Mouse (Mus musculus) E14TG2a.4 (cell line): ENCODE measurements at regions not wholly inside any gene's neighbourhood (a gene's known extent, or its start where the extent isn't known, plus 50 kb on each side); places are given as distances from the start of the nearest gene placed in this dataset.

Experiments
- CTCF ChIP-seq: conservative IDR thresholded peaks from 2 replicates; pipeline ENCODE4 v1.5.1; 2014; ENCODE audit warnings: low read length
- POU5F1 ChIP-seq: IDR thresholded peaks from 2 replicates; pipeline ENCODE4 v1.6.1; 2014; ENCODE audit warnings: low read length, borderline replicate concordance

DNA sequence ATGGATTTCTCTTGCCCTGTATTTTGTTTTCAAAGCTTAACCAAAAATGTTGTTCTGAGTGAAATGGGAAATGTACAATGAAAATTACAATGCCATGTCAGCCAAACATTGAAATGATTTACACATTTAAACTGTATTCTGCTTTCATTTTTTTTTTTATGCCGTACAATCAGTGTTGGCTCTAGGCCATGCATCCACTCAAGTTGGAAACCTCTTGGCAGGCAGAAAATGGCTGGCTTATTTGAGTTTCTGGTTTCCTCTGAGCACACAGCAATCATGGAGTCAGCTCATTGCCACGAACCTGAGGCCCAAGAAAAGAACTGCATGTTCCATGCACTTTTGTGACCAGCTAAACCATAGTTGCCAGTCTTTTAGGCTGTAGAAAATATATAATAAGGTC lies 50.5 kb upstream of the Gm34302 start:
- TF ChIP-seq CTCF, result no peak
- no peak for TF ChIP-seq POU5F1
